Mouse (Mus musculus) adrenal gland, adult 18-20 months (tissue): ENCODE measurements at regions not wholly inside any gene's neighbourhood (a gene's known extent, or its start where the extent isn't known, plus 50 kb on each side); places are given as distances from the start of the nearest gene placed in this dataset.
A peak's percentile ranks its signal among the peaks of the same experiment; 100 is the strongest.

Experiments
- DNase-seq, 2 experiments: peaks; one replicate each; pipeline ENCODE4 v3.0.0; 2021 to 2022; ENCODE audit warnings: low spot score in 2 of 2

DNA sequence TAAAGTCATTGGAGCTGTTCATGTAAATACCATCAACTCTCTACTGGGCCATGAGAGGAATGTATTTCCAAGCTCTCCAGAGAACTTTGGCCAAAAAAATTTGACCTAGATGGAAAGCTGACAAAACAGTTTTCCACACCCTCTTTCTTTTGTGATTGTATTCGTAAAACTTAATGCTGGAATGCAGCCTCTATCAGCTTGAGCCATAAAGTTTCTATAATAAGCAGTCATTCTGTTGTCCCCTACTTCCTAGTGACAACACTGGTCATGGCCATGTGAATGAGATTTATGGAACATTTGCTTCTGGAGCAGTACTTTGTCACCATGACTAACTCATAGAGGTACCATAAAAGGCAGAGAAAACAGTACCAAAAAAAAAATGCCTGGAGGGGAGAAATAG lies 805.0 kb upstream of the Lrrc6 start:
- DNase-seq: no peak

DNA sequence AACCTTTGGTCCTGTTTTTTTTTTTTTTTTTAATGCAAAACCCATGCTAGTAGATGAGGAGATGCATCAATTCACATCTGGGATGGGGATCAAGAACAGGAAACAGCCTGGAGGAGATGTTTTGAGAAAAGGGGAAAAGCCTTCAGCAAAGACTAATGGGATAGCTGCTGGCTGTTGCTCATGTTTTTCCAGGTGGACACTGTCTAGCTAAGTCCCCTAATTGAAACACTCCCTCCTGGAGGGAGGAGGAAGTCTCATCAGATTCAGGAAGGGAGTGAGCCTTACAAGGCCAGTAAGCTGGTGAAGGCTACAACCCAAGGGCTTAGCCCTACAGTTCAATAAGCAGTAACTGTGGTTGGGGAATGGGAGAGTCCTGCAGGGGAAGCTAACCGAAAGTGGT lies 803.1 kb upstream of the Lrrc6 start:
- no peak for DNase-seq

DNA sequence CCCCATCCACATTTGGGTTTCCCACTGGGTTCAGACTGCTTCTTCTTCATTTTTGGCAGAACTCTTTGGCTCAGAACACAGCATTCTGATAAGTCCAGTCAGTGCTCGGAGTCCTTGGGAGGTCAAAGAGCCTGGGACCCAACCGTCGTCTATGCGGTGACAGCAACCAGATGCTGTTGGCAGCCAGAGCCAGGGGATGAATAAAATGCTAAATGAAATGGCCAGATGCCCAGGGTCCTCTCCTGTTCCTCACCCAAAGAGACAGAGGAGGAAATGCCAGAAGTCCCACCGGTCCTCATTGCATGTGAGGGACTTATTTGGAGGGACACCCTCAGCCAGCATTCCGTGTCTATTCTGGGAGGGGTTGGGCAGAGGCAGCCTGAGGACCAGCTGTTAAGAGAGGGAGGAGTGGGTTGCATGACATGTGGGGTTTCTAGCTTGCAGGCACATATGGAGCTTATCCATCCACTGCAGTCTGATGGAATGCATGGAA lies 801.2 kb upstream of the Lrrc6 start:
- DNase-seq: no peak

DNA sequence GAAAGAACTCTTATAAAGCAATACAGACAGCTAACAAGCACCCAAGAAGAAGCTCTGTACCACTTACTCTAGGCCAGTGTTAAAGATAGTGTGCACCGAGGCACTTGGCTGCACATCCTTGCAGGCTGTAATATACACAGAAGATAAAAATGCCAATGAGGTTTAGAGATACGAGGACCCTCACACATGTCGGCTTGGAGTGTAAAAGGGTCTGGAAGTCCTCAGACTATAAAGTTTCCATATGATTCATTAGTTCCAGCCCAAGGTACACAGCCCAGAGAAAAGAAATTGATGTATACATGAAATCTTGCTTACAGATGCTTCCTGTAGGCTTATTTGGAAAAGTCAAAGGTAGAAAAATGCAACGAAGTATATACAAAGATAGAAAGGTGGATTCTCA lies 800.3 kb upstream of the Lrrc6 start:
- no peak for DNase-seq

DNA sequence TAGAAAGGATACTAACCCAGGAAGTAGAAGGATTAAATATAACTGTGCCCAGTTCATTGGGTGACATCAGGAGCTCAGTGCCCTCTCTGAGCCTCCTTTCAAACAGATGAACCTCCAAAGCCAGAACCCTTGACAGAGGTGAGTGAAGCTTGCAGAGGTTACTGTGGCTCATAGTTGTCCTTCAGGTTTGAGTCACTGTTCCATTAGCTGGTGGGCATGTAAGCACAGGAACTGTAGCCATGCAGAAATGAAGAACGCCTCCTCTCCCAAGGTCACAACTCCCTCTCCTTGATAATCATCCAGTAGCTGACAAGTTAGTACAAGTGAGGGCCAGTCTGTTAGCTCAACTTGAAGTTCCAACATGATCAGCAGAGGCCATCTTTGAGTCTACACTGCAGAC lies 794.1 kb upstream of the Lrrc6 start:
- no peak for DNase-seq

DNA sequence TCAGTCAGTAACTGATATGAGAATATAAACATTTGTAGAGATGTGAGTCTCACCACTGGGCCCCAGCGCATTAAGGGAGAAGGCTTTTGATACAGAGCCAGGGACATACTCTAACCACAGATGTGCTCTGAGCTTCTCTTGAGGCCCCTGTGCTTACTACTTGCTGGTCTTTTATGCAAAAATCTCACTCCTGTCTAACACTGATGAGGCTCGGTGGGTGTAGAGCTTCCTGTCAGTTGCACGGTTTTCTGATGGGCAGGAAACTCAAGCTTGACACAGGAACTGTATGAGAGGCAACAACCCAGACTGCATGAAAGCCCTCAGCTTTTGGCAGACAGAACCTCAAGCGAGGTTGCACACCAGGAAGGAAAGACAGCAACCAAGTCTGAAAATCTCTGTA lies 789.0 kb upstream of the Lrrc6 start:
- no peak for DNase-seq

DNA sequence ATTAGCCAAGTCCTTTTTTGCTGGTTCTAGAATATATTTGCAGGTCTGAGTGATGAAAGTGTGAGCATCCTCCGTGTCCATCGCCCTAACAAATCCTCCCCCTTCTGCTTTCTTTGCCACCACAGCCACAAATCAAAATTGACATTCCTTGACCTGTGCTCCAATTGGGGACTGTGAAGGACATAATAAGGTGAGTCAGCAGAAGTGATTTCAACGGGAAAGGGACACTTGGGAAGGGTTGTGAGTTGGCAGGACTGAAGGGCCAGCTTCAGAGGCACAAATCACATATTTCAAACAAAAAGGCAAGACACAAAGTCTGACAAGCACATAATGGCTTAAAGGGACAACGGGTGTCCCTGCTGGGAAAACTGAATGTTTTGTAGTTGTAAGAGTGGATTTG lies 784.2 kb upstream of the Lrrc6 start:
- no peak for DNase-seq

DNA sequence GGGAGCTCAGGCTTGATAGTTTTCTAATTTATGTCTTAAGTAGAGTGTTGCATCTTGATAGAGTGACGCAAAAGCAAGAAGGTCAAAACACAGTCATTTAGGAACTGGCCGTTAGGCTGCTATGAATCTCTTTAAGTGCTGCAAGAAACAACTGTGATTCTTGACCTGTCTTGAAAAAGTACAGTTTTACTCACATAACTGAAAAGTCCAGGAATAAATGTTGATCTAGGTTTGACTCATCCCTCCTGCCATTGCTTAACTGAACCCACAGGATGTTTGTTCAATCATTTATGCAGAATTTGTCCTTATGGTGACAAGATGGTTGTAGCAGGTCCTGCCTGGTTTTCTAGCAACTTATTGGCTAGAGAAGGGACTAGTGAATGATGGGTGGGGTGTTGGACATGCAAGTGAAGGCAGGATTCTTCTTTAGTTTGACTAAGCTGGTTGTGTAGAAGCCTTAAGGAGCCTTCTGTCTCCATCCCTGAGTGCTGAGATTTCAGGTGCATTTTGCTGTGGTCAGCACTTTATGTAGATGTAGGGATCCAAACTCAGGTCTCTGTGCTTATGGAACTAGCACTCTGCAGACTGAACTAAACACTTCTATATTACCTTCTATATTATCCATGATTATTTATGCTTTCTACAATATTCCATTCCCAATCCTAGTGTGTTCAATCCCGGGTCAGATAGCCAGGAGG lies 782.7 kb upstream of the Lrrc6 start:
- DNase-seq: no peak

DNA sequence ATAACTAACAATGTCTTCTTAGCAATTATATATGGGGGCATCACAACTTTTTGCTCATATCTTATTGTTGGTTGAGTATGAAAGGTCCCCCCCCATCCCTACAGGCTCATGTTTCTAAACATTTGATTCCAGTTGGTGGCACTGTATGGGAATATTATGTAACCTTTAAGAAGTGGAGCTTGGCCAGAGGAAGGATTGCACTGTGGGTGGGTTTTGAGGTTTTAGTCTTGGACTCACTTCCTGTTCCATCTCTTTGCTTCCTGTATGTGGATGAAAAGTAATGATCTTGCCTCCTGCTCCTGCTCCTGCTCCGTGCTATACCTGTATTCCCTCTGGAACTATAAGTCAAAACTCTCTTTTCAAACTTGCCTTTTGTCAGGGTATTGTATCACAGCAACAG lies 778.2 kb upstream of the Lrrc6 start:
- no peak for DNase-seq

DNA sequence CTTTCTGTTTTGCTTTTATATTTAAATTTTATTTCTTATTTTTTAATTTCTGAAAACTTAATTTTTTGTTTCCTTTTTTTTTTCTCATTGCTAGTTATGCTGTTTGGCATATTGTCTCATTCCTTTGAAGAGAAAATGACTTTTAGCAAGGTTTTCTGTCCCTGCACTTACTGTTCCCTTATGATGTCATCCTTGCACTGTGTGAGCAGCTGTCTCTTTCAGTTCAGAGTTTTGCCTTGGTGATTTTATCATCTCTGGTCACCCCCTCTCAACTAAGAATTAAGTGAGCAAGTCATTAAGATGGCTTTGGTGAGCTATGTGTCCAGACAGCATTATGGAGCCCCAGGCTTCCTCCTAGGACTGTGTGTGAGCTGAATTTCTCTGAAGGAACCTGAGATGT lies 774.3 kb upstream of the Lrrc6 start:
- no peak for DNase-seq

DNA sequence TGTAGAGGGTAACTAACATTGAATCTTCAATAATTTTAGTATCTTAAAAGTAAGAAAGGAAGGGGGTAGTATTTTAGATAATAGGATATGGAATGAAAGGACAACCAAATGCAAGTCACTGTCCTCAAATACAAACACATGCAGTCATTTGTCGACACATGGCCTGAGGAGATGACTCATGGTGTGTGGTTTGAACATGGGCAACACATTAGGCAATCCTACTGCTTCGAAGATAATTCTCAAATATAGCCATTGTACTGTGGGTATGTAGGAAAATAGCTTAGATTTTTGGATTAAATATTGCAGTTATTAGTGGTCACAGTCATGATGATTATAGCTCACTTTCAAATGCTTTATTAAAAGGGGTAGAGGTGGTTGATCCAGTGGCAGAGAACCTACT lies 771.7 kb upstream of the Lrrc6 start:
- DNase-seq: no peak

DNA sequence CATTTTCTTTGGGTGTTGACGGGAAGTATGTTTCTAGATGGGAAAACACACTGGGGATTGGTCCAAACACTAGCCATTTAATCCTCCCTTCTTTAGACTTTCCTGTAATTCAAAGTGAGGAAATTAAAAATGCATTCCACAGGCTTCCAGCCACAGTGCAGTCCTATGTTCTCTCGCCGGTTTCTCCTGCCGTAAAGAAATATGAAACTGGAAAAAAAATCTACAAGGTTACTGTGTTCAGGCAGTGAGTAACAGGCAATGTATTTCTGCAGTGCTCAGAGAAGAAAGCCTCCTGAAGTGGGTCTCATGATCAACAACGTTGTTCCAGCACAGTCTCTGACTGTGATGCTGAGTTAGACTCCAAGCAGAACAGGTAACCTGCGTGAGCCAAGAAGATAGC lies 763.0 kb upstream of the Lrrc6 start:
- DNase-seq: no peak

DNA sequence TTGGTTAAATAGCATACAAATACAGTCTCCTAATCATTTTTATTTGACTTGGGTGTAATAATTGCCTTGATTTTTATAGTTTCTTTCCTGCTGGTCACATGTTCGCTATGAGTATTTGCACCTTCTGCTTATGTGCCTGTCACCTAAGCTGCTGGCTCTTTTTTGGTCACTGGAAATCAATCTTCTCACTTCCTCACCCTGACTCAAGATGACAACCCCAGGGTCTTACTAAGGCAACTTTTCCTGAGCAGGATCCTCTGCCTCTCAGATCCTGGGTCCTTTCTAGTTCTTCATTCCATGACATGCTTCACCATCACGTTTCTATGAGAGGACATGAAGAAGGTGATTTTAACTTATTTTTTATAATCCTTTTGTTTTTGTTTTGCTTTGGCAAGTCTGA lies 762.6 kb upstream of the Lrrc6 start:
- no peak for DNase-seq

DNA sequence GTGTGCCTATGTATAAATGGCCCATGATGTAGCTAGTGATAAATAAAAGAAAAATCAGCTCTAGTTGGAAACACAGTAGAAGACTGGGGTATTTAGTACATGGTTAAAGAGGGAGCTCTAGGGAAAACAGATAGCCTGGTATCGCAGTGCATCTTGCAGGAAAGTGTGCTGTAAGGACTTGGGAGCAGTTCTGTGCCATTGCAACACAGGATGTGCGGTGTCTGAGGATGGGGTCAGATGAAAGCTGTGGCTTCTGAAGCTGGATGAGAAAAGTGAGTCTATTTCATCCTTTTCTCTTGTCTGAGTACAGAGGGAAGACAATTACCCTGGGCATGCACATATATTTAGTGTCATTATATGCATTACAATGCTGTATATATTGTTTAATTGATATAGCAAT lies 761.6 kb upstream of the Lrrc6 start:
- no peak for DNase-seq

DNA sequence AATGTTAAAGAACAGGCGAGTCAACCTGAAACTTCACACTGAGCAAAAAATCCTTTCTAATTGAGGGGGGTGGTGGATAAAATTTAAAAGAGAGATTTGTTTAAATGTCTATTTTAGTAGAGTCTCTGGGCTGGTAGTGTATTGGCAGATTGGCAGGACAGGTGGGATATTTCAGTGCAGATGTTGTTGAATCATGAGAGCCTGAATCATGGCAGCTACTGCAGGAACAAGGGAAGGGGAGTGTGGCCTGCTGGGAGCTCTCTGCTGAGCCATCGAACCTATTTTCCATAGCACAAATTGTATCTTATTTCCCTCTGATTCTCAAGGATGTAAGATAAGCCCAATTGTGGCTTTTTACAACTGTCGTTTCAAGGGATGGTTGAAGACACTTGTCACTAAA lies 760.0 kb upstream of the Lrrc6 start:
- no peak for DNase-seq

DNA sequence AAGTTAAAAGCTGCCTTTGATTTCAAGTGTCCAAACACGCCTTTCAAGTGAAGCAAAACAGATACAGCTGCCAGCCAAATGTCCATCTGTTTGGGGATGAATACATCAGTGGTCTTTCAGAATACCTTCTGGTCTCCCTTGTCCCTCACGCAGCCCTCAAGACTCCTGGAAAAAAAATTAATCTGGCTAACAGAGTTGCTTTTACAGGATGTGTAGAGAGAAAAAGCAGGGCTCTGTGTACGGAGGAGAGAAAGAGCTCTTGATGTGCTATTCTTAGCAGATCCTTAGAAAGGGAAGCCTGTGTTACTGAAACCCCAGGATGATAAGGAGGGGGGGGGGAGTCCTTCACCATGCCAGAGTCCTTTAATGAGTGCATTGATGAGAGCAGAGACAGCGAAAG lies 748.4 kb upstream of the Lrrc6 start:
- DNase-seq: no peak

DNA sequence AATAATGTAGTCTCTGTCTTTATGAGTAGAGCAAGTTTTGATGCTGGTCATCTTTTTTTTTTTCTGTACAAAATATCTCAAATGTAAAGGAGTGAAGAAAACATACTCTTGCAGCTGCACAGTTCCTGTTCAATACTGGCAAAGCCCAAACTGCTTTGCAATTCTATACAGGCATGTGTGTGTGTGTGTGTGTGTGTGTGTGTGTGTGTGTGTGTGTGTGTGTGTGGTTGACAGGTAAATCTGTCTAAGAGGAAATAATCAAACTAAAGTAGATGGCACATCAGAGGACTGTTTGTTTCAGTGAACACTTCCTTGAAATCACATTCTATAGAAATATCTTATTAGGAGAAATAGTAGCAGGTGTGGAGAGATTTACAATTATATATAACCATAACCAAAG lies 747.8 kb upstream of the Lrrc6 start:
- DNase-seq: no peak

DNA sequence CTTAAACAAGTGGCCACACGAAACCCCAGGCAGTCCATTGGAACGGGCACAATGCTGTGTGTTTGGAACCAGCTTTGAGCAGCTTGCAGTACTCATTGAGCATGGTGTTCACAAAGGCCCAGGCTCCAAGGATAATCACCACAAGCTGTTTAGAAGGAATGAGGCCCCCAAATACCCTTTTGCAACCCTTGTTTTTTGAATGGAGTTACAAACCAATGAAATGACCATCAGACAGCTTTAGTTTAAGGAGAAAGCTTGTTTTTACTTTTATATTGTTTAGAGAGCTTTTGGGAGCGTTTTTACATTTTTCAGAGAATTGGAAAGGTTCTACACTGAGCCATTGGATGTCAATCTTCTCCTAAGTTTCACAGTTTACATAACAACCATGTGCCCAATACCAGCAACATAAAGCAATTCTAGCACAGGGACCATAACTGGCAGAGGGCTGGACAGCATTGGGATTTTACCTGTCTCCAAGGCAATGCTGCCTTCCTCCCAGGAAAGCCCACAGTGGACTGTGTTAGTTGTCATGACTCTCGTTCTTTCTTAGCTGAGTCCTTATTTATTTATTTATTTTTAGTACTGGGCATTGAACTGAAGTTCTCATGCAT lies 745.1 kb upstream of the Lrrc6 start:
- DNase-seq: no peak

DNA sequence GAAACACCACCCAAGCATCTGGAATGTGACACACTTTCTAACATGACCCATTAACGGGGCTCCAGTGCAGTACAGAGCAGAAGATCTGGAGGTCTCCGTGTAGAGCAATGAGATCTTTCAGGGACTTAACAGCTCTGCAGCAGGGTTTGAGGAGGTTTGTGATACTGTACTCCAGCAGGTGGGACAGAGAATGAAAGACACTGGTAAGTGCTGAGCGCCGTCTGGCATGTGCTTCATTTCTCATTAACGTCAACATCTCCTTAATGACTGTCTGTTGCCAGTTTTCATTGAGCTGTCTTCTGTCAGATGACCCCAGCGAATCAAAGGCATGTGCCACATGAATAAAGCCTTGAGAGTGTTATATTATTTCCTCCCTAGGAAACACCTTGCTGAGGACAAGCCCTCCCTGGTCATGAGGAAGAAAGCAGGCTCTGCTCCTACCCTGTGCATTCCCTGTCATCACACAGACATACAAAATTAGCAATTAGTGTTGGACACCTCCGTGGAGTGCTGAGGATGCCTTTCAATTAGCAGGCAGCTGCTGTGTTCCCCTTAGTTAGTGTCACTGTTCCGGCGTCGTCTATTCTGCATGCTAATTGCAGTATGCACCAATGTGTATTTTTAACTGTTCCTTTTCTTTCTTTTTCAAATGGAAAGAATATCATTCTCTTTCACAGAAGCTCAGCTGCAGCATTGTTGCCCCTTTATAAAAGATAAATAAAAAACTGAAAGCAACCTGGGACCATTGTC lies 744.4 kb upstream of the Lrrc6 start:
- no peak for DNase-seq

DNA sequence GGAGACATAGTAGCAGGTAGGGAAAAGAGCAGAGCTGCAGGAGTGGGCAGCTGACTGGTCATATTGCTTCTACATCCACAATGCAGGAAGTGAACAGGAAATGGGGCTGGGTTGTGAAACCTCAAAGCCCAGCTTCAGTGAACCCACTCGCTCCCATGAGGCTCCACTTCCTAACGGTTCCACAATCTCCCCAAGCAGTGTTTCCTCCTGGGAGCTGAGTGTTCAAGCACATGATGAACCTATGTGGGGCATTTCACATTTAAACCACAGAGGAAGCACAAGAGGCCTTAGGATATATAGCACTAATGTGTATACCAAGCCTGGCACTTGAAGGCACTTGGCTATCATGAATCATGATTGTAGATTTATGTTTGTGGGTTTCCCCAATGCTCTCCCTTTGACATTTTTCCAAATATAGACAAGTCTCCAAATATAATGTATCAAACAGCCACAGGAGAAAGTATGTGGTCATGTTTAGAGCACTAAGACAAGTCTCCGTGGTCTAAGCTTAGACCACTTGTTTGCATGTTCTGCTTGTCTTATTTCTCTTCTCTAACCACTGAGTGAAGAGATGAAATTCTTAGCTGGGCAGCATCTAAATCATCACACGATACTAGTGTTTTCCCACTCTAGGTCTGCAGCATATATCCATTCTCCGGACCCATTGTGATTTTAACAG lies 734.5 kb upstream of the Lrrc6 start:
- no peak for DNase-seq

DNA sequence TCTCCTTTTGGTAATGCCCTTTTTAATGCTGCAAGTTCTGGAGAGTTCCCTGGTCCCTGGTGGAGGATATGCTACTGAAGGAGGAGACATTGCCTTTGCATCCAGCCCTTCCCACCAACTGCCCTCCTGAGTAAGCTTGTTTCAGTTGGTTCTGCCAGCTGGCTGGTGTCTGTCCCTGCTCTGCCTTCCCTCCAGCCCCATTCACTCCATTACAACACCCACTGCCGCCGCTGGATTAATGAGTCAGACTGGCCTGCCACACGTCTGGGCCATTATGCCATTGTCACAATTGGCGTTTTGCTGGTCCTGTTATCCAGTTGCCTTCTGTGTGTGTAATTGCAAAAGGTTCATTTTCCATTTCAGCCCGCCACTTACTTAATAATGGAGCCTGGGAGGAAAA lies 728.6 kb upstream of the Lrrc6 start:
- peak in 1 of 2 experiments; percentile 18 for DNase-seq

DNA sequence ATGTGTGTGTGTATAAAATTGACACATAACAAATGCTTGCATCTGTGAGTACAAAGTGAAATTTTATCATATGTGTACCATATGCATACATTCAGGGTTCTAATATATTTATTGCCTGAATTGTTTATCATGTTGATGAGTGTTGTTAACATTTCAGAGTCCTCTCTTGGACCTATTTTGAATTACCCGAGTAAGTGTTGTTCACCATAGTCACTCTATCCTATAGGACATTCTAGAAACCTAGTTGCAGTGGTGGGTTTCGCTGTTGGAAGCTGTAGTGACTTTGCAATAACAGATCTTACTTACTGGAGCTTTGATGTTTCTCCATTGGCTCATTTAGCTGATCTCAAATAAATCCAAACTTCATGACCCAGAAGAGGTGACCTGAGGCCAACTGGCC lies 727.9 kb upstream of the Lrrc6 start:
- no peak for DNase-seq
